Mouse (Mus musculus): Measurements from ENCODE around the gene Dbt.
A peak's percentile ranks its signal among the peaks of the same experiment; 100 is the strongest.

Dbt gene

DNA sequence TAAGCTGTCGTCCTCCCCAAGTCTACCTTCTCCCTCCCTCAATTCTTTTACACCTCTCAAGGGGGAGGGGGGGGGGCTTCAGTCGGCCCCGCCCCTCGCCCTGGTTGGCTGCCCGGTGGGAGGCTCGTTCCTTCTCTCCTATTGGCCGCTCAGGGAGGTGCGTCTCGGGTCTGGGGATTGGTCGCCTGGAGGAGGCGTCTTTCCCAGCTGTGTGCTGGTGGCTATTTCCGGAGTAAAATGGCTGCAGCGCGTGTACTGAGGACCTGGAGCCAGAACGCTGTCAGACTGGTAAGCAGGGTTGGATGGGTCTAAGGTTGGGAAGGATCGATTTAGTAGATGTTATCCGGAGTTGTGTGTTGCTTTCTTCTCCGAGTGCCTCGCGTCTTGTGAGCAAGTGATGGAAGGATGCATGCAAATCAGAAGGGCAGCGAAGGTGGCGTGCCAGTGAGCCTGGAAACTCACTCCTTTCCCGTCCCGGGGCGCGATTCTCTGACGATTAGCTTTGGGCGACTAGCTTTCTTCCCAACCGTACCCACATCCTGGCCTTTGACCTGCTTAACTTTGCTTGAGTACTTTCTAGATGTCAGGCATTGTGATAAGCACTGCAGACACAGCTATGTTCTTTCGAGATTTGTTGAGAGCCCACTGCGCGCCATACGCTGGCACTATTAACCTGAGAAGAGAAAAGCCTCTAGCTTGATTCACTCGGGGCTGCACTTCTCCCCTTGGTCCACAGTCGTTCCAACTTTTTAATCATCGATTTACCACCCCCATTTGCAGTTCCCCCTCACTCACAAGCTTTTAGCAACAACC lies at the start of gene Dbt:
Dbt (plus strand) TSS at position 167 of the 813 bp plus-strand sequence.
- DNase-seq (ENCODE audit: low read depth), result peak; percentile 79

DNA sequence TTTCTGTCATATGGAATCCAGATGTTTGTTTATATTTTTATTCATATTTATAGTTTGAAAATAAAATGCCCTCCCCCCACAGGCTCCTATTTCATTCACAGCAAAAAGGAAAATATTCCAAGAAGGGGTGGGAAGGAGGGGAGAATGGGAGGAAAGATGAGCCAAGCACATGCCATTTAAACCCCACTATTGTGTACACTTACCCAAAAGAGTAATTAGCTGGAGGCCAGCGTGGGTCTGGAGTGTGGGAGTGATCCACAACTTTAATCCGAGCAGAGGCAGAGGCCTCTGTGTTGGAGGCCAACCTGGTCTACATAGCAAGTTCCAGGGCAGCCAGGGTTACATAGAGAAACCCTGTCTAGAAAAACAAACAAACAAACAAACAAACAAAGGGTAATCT lies 48.6 kb upstream of the Dbt start:
- DNase-seq (ENCODE audit: low read depth), result no peak

DNA sequence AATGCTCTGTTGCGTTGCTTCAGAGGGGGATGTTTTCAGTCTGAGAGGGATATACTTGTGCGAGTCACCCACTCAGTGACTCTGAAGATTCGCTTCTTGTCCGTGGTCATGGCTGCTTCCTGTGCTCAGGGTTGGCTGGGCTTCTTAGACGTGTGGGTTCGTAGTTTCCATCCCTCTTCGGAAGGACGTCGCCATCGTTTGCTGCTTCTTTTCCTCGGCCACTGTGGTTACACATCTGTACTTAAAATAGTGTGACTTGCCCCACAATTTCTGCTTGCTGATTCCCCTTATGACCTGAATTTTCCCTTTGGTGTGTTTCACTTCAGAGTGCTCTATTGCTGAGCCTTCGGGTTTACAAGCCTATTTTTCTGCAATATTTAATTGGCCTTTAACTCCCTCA lies 47.2 kb upstream of the Dbt start:
- DNase-seq (ENCODE audit: low read depth), result no peak

DNA sequence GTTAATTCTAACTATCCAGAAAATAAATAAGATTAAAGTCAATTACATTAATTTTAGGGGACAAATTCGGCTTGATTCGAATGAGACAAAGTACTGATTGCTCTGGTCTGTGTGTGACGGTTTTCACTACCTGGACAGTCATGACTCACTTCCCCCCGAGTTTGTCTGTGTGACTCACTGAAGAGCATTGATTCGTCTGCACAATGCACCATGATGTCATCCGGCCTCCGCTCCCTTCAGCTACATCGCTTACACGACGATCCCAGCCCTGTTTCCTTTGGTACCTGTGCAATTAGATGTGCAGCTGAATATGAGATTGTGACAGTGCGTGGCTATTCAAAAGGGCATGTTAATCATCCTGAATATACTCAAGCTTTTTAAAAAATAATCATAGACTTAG lies 38.3 kb upstream of the Dbt start:
- no peak for DNase-seq (ENCODE audit: low read depth)

DNA sequence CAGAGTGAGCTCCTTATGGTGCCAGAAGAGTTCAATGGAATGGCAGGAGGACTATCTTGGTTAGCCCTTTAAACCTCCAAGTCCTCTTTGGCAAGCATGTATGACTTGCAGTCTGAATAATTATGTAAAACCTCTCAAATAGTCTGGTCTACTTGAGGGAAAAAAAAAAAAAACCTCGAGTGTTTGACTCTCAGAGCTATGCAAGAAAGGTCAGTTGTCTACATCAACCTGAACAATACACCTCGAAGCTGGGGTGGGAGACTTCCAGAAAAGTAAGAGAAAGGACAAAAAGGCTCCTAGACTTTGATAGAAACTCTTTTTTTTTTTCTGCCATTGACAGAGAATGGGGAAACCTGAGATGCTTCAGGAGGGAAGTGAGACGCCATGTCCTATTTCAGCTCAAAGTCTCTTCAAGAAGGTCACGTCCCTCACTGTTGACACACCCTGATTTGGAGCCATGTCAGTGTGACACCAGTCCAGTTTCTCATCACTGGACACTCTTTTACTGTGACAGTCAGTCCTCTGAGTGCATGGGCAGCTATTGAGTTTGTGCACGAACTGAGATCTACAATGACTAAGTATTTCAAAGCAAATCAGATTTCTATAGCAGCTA lies 36.1 kb upstream of the Dbt start:
- no peak for DNase-seq (ENCODE audit: low read depth)

DNA sequence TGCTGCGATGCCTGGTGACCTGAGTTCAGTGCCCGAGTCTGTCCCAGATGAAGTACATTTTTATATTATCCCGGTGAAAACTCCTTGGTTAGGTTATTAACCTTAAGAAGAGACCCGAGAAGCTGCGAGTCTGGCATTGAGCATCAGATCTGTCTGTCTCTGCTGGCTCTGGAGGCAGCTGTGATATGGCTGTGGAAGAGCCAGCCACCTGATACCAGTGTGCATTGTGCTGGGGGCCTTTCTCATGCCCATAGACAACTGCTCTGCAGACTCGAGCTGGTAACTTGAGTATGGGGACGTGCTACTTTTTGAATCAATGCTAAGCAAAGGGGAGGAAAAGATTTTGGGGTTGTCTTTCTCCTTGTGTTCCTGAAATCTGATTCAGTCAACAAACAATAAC lies 35.5 kb upstream of the Dbt start:
- DNase-seq (ENCODE audit: low read depth), result no peak

DNA sequence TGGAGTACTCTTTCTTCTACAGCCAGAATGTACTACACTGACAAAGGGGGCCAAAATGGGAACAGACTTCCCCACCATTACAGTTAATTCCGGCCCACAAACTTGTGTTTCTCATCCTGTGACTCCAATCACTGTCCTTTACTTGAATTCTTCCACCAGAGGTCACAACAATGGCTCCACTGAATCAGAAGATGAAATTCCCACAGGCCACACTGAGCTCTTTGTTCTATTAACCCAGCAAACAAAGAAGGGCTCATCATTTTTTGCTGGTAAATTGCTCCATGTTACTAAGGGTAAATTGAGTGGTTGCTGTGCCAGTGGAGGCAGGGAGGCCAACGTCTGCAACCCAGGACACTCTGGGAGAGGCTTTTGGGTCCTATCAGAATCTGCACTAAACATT lies 32.8 kb upstream of the Dbt start:
- no peak for DNase-seq (ENCODE audit: low read depth)

DNA sequence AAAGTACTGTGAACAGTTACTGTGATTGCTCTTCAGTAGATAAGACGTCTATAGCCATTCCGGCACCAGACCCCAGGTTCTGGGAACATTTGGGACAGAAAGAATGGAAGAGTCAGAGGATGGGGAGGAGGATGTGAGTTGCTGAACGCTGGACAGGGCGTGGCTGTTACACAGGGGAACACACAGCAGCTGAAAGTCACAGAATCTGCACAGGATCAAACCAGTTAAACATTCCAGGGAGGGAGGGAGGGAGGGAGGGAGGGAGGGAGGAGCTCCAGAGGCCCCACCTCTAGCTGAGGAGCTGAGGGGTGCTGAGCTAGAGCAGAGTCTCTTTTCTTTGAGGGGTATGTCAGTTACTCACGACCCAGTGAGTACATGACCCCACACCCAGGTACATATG lies 31.9 kb upstream of the Dbt start:
- DNase-seq (ENCODE audit: low read depth), result no peak

DNA sequence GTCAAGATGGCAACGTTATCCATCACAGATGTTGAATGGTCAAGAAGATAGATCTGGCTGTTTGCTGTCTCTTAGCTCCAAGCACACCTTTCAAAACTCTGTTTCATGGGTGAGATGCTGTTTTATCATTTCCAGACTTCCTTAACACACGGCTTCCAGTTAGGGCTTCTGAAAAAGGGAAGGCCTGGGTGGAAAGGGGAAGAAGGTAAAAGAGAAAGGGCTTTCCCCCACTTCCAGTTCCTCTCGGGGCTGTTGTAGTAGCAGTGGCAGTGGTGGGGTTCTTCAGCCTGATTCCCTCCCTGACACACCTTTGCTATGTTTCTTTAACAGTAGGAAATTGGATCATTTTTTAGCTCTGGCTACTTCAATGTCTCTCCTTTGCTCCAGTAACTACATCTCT lies 30.1 kb upstream of the Dbt start:
- peak; percentile 34 for DNase-seq (ENCODE audit: low read depth)

DNA sequence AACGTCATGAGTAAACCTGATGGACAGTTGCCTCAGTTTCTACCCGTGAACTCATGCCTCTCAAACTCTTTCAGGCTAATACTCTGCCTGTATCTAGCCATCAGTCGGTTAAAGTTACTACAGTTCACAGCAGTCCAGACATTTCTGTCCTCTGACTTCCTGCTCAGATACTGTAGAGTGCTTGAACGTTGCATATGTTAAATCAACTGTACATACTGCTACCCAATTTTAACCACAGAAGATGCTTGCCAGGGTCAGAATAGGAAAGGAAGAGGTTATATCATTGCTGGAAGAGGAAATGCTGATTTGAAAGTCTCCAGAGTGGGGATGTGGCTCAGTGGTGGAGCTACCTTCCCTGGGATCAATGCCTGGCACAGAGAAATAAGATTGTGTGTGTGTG lies 29.6 kb upstream of the Dbt start:
- no peak for DNase-seq (ENCODE audit: low read depth)

DNA sequence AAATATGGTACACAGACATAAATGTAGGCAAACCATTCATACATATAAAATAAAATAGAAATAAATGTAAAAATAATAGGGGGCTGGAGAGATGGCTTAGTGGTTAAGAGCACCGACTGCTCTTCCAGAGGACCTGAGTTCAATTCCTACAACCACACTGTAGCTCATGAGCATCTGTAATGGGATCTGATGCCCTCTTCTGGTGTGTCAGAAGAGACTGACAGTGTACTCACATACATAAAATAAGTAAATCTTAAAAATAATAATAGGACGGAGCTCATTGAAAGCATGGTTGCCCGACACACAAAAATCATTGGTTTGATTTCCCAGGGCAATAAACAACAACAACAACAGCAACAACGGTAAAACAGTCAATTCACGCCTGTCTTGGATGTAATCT lies 21.9 kb upstream of the Dbt start:
- DNase-seq (ENCODE audit: low read depth), result no peak

DNA sequence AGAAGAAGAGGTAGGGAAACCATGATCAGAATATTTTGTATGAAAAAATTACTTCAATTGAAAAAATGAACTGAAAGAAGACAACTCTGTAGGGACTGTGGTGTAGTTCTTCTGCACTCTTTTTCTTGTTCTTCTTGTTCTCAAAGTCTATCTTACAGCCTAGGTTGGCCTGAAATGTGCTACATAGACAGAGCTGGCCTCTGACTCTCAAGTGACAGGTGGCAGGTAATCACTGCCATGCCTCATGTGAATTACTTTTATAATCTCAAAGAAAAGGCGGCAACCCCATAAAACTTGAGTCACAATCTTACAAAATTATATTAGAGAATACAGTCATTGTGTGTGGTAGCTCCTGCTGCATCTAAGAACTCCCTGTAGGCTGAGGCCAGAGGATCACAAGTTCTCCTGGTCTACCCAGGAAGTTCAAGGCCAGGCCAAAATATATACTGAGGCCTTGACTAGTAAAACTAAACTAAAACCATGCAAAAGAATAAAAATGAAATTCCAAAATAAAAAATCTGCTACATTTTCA lies 20.9 kb upstream of the Dbt start:
- no peak for DNase-seq (ENCODE audit: low read depth)

DNA sequence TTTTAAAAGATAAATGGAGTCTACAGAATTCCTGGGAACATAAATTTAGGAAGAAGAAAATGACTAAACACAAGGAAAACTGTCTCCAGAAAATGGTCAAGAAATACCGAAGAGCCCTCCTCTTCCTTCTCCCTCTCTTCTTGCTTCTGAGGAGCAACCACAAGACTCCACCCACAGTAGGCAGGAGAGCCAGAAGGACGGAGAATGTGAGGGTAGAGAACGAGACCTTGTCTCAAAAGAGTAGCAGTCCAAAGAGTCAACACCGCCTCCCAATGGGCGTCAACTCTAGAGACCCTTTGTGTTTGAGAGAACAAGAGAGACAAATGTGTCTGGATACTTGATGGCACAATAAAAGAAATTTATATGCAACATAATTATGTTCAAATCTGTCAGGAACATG lies 19.2 kb upstream of the Dbt start:
- DNase-seq (ENCODE audit: low read depth), result no peak

DNA sequence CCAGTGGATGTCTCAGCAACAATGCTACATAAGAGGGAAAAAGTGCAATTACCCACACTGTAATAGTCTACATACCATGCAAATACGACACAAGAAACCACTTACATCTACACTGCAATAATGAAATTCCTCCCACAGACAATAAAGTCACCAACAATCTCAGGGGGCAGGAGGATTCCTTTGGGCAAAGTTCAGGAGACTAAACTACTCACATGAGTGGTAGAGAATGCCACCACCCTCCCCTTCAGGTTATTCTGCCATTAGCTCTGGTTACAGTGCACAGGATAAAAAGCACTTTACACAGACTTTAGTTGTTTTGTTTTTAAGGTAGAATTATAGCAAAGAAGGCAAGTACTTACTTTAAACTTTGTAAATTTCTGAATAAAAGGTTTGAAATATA lies 17.2 kb upstream of the Dbt start:
- DNase-seq (ENCODE audit: low read depth), result no peak

DNA sequence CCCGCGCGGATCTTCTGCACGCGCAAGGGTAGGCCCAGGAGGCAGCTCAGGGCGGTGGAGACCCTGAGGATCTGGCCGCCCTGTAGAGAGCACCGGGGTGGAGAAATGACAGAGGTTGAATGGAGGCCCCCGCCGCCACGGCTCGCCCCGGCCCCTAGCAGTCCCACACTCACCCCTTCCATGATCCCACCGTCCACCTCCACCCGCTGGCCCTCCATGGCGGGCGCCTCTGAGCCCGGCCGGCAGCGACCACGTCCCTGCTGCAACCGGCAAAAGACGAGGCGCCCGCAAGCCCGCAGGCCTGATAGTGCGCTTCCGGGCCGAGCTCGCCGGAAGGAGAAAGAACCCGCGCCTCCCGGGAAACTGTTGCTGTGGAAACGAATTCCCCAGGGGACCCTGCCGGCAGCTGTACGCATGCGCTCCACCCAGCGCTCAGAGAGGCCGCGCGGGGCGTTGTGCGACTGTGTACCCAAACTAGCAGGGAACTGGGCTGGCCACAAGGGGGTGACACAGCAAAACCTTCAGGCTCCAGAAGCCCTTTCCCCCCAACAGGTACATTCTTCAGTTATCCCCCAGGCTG lies 5.0 kb upstream of the Dbt start, which contains the start of gene Rtca:
Rtca (minus strand) TSS at position 437 of the 580 bp plus-strand sequence.
- peak; percentile 95 for DNase-seq (ENCODE audit: low read depth)

DNA sequence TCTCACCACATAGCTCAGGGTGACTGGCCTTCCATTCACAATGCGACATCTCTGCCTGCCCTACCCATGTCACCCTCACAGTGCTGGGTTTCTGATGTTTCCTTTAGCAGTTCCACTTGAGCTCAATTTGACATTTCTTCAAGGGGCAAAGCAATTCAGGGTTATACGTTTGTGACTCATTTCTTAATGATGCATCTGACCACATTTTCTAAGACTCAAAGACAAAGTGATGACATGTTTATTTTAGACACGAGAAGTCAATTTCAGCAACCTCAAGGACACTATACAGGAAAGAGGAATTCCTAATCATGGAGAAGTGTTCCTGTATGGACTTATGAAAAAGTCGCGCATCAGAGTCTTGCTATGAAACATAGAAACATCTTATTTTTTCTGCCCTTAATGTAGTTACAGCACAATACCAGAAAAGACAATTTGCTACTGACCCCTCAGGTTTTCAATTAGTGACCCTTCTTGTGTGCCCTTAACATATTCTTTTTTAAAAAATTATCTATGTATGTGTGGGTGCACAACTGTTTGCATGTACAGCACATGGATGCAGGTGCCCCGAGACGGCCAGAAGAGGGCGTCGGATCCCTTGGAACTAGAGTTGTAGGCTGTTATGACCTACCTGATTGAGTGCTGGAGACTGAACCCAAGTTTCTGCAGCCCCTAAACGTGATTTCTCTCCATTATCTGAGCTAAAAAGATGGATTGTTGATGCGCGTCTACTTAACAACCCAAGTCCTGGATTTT lies 543 bp upstream of the Dbt start:
- no peak for DNase-seq (ENCODE audit: low read depth)

DNA sequence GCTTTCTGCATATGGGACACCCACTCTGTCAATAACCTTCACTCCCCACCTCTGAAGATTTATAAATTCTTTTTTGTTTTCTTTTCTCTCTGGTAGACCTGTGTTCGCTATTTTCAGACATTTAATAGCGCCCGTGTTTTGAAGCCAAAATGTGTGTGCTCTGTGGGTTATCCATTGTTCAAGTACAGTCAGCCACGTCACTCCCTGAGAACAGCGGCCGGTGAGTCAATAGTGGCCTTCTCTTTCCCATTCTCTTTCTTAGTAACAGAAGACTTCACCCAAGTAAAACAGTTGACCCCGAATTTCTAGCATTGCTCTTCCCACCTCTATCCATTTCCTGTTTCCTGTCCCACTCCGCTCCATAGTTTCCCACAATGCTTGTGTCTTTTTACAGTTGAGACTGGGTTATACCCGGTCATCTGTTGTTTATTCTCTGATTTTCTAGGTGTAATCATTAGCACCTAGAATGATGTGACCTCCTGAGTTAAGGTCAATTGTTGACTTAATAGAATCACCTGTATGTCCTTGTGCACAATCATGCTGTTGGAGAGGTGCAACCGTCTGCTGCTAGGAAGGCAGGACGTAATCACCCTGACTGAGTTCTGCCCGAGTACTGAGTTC lies 7.4 kb downstream of the Dbt start:
- DNase-seq (ENCODE audit: low read depth), result no peak

DNA sequence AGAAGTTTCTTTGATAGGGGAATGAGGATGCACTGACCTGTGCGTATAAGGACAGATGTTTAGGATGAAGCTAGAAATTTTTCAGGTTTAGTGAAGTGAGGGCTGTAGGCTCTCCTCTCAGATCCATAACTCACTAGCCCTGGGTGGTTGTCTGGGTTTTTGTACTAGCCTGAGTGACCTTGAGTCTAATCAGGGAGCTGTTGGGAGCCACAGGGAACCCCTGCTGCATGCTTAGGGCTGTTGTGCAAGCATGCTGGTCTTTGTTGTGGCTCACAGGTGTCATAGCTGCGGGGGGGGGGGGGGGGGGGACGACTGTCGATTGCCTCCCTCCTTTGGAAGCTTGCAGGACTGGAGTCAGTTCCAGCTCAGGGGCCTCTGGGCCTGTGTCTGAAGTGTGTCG lies 16.9 kb downstream of the Dbt start:
- DNase-seq (ENCODE audit: low read depth), result no peak

DNA sequence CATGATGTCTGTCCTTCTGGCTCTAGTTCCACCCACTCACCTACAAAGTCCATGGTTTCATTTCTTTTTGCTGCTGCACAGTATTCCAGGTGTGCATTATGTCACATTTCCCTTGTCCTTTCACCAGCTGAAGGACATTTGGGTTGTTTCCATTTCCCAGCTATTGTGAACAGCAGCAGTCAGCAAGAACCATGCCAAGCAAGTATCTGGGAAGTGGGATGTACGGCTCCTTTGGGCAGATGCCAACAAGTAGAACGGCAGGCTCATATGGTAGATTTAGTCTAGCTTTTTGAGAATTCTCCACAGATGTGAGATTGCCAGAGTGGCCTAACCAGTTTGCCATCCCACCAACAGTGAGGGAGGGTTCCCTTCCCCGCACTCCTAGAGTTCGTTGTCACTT lies 18.0 kb downstream of the Dbt start:
- no peak for DNase-seq (ENCODE audit: low read depth)

DNA sequence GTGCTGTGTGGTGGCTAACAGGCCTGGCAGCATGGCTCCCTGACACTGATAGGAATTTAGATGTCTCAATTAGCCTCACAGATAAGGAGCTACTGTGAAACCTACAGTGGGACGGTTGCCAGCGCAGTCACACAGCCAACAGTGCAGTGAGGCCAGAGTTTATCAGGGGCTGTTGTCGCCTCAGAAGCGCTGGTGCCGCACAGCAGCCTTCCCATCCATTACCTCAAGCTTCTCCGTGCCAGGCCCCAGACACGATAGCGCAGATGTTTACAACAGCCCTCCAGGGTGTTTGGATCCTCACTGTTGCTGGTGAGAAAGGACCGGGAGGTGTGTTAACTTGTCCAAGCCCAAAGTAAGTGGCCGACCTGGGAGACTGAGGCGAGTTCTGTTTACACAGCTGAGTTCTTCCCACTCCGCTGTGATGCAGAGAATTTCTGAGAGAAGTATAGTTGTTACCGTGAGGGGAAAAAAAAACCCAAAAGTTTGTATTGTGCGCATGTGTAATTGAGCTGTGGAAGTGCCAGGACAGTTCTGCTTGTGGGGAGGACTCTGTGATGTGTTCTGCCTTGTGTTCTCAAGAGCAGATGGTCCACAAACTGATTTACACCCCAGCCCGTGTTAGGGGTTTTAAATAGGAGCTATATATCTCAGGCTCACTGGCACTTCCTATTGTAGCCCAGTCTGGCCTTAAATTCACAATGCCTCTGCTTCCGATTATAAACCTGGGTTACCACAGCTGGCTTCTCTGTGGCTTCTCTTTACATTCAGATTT lies 23.7 kb downstream of the Dbt start:
- no peak for DNase-seq (ENCODE audit: low read depth)

DNA sequence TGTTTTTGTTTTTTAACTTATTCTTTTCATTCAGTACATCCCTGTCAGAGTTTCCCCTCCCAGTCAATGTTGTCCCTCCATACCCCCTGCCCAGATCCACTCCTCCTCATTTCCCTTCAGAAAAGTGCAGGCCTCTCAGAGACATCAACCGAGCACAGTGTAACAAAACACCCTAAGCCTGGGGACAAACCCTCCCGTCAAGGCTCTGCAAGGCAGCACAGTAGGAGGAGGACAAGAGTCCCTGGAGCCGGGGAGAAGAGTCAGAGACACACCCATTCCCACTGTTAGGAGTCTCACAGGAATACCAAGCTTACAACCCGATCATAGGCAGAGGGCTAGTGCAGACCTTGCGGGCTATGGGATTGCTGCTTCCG lies 24.3 kb downstream of the Dbt start:
- DNase-seq (ENCODE audit: low read depth), result no peak

Measured in c-Kit-positive CD71-negative TER-119-negative erythroid progenitor cells, embryonic 14.5 days (primary cell).